Mouse (Mus musculus) stomach, postnatal 0 days (tissue): Measurements from ENCODE around the gene Otud7a.

Experiments
- CTCF ChIP-seq: IDR thresholded peaks from 2 replicates; pipeline ENCODE4 v1.5.1; 2016; ENCODE audit warnings: antibody characterized with exemption, low read depth, mild to moderate bottlenecking, moderate library complexity
- EP300 ChIP-seq: optimal IDR thresholded peaks from 2 replicates; pipeline ENCODE3; 2016; ENCODE audit warnings: antibody characterized with exemption

DNA sequence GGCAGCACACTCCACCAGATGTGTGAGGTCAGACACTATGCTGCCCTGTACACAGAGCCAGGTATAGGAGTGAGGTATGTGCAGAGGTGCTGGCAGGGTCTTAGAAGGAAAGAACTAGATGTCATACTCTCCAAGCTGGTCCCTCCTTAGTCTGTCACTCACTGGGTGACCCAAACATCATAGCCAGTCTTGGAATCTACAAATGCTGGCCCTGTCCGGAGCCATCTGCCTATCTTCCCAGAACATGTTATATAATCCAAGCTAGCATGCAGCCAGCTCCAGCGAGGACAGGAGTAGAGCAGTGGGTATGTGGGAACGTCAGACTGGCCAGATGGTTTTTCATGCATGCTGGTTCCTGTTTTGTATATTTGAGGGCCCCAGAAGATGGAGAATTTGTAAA is 23.7 kb downstream of the Otud7a start:
- TF ChIP-seq CTCF = no peak
- no peak for TF ChIP-seq EP300
